Mouse (Mus musculus): Measurements from ENCODE around the gene Atp2b4.

- TF ChIP-seq CTCF (IDR thresholded peaks at IDR 0.05; ENCODE audit: extremely low read depth, insufficient read depth, insufficient read length, insufficient replicate concordance) (no peak), POLR2A (IDR thresholded peaks at IDR 0.05; ENCODE audit: low read depth, low read length) (no peak)
These were observed 82.1 kb downstream of the Atp2b4 start for GRCm38 (mm10) chr1:133718786-133719185.
